ENCODE assay signal across 17 mouse cellular contexts in the genomic region with DNA sequence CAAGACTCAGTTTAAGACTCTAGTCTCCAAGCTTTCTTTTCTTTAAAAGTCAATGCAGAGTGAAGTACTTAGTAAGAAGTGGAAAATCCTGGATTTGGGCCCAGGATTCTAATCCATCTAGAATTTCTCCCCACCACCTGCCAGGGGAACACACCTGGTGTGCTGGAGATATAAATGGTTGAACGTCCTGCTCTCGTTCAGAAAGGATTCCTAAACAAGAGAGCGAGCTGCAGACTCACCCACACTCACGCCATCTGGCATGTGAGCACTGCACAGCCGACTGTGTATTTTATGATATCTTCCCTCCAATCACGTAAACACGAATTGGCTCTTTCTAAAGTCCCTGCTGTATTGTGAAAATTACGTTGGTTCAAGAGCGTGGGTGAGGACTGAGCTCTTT. TPM values are rescaled to one million over a fixed set of nuclear protein-coding genes. Genes with fewer than 3 reads are reported as not detected.
A peak's percentile ranks its signal among the peaks of the same experiment; 100 is the strongest.
DNase-seq lines count a peak whose midpoint lies in the region; ATAC-seq lines count a peak whose summit lies in the region.
"Had no signal": no experiment of that assay in that cellular context is flagged by ENCODE, and none has a peak within 500 bp of the region (broad histone marks: within the 10 kb centered on the region; RNA-seq: fewer than 3 reads in every experiment).

No protein-coding gene starts in this region.

- peaks cover 6% of the 10 kb centered on the region; the same call in 1 of the 2 replicates for H3K4me1 ChIP-seq in forebrain, embryonic 16.5 days (replicated peaks; ENCODE audit: control insufficient read depth, insufficient read depth, low read length)
- no peaks in the 10 kb centered on the region for H3K4me1 ChIP-seq in forebrain, embryonic 11.5 days (replicated peaks; ENCODE audit: control insufficient read depth, insufficient read depth, low read length)
- peaks cover 8% of the 10 kb centered on the region for H3K4me1 ChIP-seq in neural tube, embryonic 15.5 days
- H3K4me1 ChIP-seq: embryonic facial prominence, embryonic 15.5 days; kidney, embryonic 15.5 days; liver, embryonic 13.5 days had no signal

- no peak overlapping the region for H3K27ac ChIP-seq in forebrain, embryonic 16.5 days (ENCODE audit: low read length)
- H3K27ac ChIP-seq in forebrain, embryonic 11.5 days (ENCODE audit: low read depth, low read length): no peak overlapping the region
- peak overlapping the region; percentile 52 for H3K27ac ChIP-seq in neural tube, embryonic 15.5 days (replicated peaks)
- H3K27ac ChIP-seq: embryonic facial prominence, embryonic 15.5 days; hindbrain, embryonic 15.5 days; kidney, embryonic 15.5 days; liver, embryonic 13.5 days had no signal

- no peaks in the 10 kb centered on the region for H3K9me3 ChIP-seq in forebrain, embryonic 16.5 days (ENCODE audit: control insufficient read depth, low read length)
- H3K9me3 ChIP-seq in forebrain, embryonic 11.5 days (ENCODE audit: control insufficient read depth, low read length): no peaks in the 10 kb centered on the region
- no peaks in the 10 kb centered on the region for H3K9me3 ChIP-seq in neural tube, embryonic 15.5 days (replicated peaks)
- H3K9me3 ChIP-seq: embryonic facial prominence, embryonic 15.5 days; hindbrain, embryonic 15.5 days; kidney, embryonic 15.5 days; liver, embryonic 13.5 days had no signal

- no peak overlapping the region for H3K9ac ChIP-seq in forebrain, embryonic 16.5 days (replicated peaks; ENCODE audit: low read depth, low read length)
- H3K9ac ChIP-seq in forebrain, embryonic 11.5 days (ENCODE audit: low read length): no peak overlapping the region
- H3K9ac ChIP-seq in neural tube, embryonic 15.5 days (replicated peaks): no peak overlapping the region
- H3K9ac ChIP-seq: embryonic facial prominence, embryonic 15.5 days; hindbrain, embryonic 15.5 days; kidney, embryonic 15.5 days; liver, embryonic 13.5 days had no signal

- ATAC-seq in forebrain, embryonic 16.5 days: peak; percentile 55; the same call in 1 of the 2 replicates
- no peak for ATAC-seq in forebrain, embryonic 11.5 days (replicated peaks; ENCODE audit: low FRiP score)
- ATAC-seq in neural tube, embryonic 15.5 days (ENCODE audit: low FRiP score): no peak
- ATAC-seq in inflammation-experienced regulatory T-cells, adult 6 months: no peak

- no peaks in the 10 kb centered on the region for H3K36me3 ChIP-seq in forebrain, embryonic 16.5 days (ENCODE audit: control insufficient read depth, insufficient read depth)
- no peaks in the 10 kb centered on the region for H3K36me3 ChIP-seq in forebrain, embryonic 11.5 days (ENCODE audit: control insufficient read depth, insufficient read depth, low read length)
- H3K36me3 ChIP-seq in neural tube, embryonic 15.5 days: no peaks in the 10 kb centered on the region
- H3K36me3 ChIP-seq: embryonic facial prominence, embryonic 15.5 days; G1E; hindbrain, embryonic 15.5 days; kidney, embryonic 15.5 days; liver, embryonic 13.5 days had no signal

- H3K27me3 ChIP-seq in forebrain, embryonic 16.5 days (replicated peaks; ENCODE audit: control insufficient read depth, insufficient read depth, low read length): no peaks in the 10 kb centered on the region
- no peaks in the 10 kb centered on the region for H3K27me3 ChIP-seq in forebrain, embryonic 11.5 days (ENCODE audit: control insufficient read depth, insufficient read depth, low read length)
- no peaks in the 10 kb centered on the region for H3K27me3 ChIP-seq in neural tube, embryonic 15.5 days (replicated peaks)
- H3K27me3 ChIP-seq: embryonic facial prominence, embryonic 15.5 days; hindbrain, embryonic 15.5 days; kidney, embryonic 15.5 days; liver, embryonic 13.5 days had no signal

- DNase-seq in forebrain, embryonic 11.5 days (ENCODE audit: low spot score): no peak
- no peak for DNase-seq in neural tube, embryonic 10.5 days (ENCODE audit: extremely low spot score, low spot score)
- peak; percentile 9 to 80 for DNase-seq in left cerebral cortex, adult 8-10 months (ENCODE audit: low spot score in 2 of 2)
- DNase-seq in telencephalon, adult 2 months (ENCODE audit: low read depth, low spot score): peak; percentile 80
- no peak for DNase-seq in cerebellum, postnatal 25 days
- DNase-seq: B cell, adult 2 months; cerebellum, adult 9-10 months; gastrocnemius, postnatal 14 days; liver, embryonic 13.5 days; thymus, postnatal 4 days had no signal

- WGBS in forebrain, embryonic 16.5 days: 45% methylated on average over 9 of the region's 9 CpGs
- 88% methylated on average over 9 of the region's 9 CpGs for WGBS in forebrain, embryonic 11.5 days
- 44% methylated on average over 9 of the region's 9 CpGs for WGBS in neural tube, embryonic 15.5 days

- no peak overlapping the region for H3K4me3 ChIP-seq in forebrain, embryonic 16.5 days (replicated peaks; ENCODE audit: low read length)
- no peak overlapping the region for H3K4me3 ChIP-seq in forebrain, embryonic 11.5 days (ENCODE audit: low read depth, low read length)
- no peak overlapping the region for H3K4me3 ChIP-seq in neural tube, embryonic 15.5 days (replicated peaks)
- H3K4me3 ChIP-seq: embryonic facial prominence, embryonic 15.5 days; hindbrain, embryonic 15.5 days; kidney, embryonic 15.5 days; liver, embryonic 13.5 days had no signal

- no peak overlapping the region for H3K4me2 ChIP-seq in forebrain, embryonic 16.5 days (ENCODE audit: low read length)
- no peak overlapping the region for H3K4me2 ChIP-seq in forebrain, embryonic 11.5 days (ENCODE audit: low read depth, low read length, severe bottlenecking)
- H3K4me2 ChIP-seq in neural tube, embryonic 15.5 days: no peak overlapping the region
- H3K4me2 ChIP-seq: embryonic facial prominence, embryonic 15.5 days; hindbrain, embryonic 15.5 days; kidney, embryonic 15.5 days; liver, embryonic 13.5 days had no signal

RNA-seq across cellular contexts. Expression of gene Lypd1, which starts 32.2 kb away (rescaled TPM):
- polyA plus RNA-seq in forebrain, embryonic 16.5 days (2015; fragmentation: Nextera tagmentation; extraction: Ambion mirVana): 31.4 and 39.4 TPM in 2 replicates
- polyA plus RNA-seq in forebrain, embryonic 11.5 days (2014; fragmentation: Nextera tagmentation; extraction: Ambion mirVana): 3.1 and 5.1 TPM in 2 replicates
- 82.3 and 100 TPM in 2 replicates for polyA plus RNA-seq in neural tube, embryonic 15.5 days (2015; fragmentation: Nextera tagmentation; extraction: Ambion mirVana)
- total RNA-seq in left cerebral cortex, adult 8-10 months (2022): 100 to 1,000 TPM in 2 of 4 experiments, 10 to 100 TPM in 2; 82.6 to 113 (median 99.6) TPM
- polyA plus RNA-seq in inflammation-experienced regulatory T-cells, adult 6 months (2017; shearing (Covaris generic)): not detected

Comparison
In these comparisons a context has a peak if more than half of its experiments do, and no peak if none do; other contexts are left out.
1. DNase-seq: peak in left cerebral cortex, adult 8-10 months (2 of 2) and telencephalon, adult 2 months (single experiment); none in forebrain, embryonic 11.5 days (single experiment), neural tube, embryonic 10.5 days (single experiment) and cerebellum, postnatal 25 days (0 of 2).